Mouse (Mus musculus) CH12.LX (cell line): ENCODE measurements around the gene Mrtfa. TPM values are rescaled to one million over a fixed set of nuclear protein-coding genes. Genes with fewer than 3 reads are reported as not detected.

ENCODE experiments used
- DNase-seq: peaks from one replicate; pipeline ENCODE4 v3.0.0-alpha.2; 2013; ENCODE audit errors: extremely low read depth
- H3K27ac ChIP-seq: 2 replicates; pipeline ENCODE4 v1.5.1; 2012; ENCODE audit warnings: low read depth, mild to moderate bottlenecking, control low read depth, moderate library complexity; ENCODE audit not compliant: insufficient read depth
- H3K27me3 ChIP-seq: replicated peaks from 2 replicates; pipeline ENCODE3; 2012; ENCODE audit warnings: inconsistent platforms
- H3K36me3 ChIP-seq, 2 experiments: replicated peaks in 1 of 2; 2 replicates each; pipeline versions ENCODE3 to v1.6.1; 2012; ENCODE audit warnings: inconsistent platforms in 1 of 2, low read length in 1 of 2, mild to moderate bottlenecking in 1 of 2, mixed read lengths in 1 of 2, moderate library complexity in 1 of 2; ENCODE audit not compliant: control insufficient read depth in 1 of 2, insufficient read depth in 1 of 2
- H3K4me1 ChIP-seq, 2 experiments: 2 replicates each; pipeline ENCODE4 v1.6.1; 2012; ENCODE audit warnings: inconsistent platforms in 1 of 2, moderate library complexity in 1 of 2; ENCODE audit not compliant: insufficient read depth in 2 of 2, control insufficient read depth in 1 of 2
- H3K4me2 ChIP-seq: 2 replicates; pipeline ENCODE4 v1.6.1; 2012; ENCODE audit warnings: low read depth, mild to moderate bottlenecking, control low read depth; ENCODE audit not compliant: poor library complexity, insufficient read depth, severe bottlenecking
- H3K4me3 ChIP-seq, 3 experiments: fragments of 150-350 bp in 1 of 3; sonication (generic) in 1 of 3; replicated peaks in 1 of 3; 2 replicates each; pipeline versions ENCODE3 to v1.5.1; 2011 to 2012; ENCODE audit warnings: low read depth in 2 of 3, low read length in 2 of 3, mild to moderate bottlenecking in 2 of 3, moderate library complexity in 2 of 3, control low read depth in 1 of 3, improper control_type of control experiment in 1 of 3, inconsistent platforms in 1 of 3, mixed read lengths in 1 of 3; ENCODE audit not compliant: poor library complexity in 1 of 3
- H3K79me2 ChIP-seq: replicated peaks from 2 replicates; pipeline ENCODE4 v1.6.1; 2012; ENCODE audit warnings: mild to moderate bottlenecking, moderate library complexity; ENCODE audit not compliant: control insufficient read depth, poor library complexity, insufficient read depth, severe bottlenecking; ENCODE audit errors: extremely low read depth
- H3K9ac ChIP-seq: 2 replicates; pipeline ENCODE4 v1.6.1; 2012; ENCODE audit warnings: low read depth, mild to moderate bottlenecking, control low read depth, moderate library complexity; ENCODE audit not compliant: insufficient read depth
- H3K9me3 ChIP-seq: replicated peaks from 2 replicates; pipeline ENCODE3; 2012; ENCODE audit warnings: low read length, inconsistent platforms, mixed read lengths
- BHLHE40 ChIP-seq: IDR thresholded peaks from 2 replicates; pipeline ENCODE4 v1.6.1; 2011; ENCODE audit warnings: mild to moderate bottlenecking, low read depth, low read length, improper control_type of control experiment
- CTCF ChIP-seq, 2 experiments: IDR thresholded peaks in 1 of 2; conservative IDR thresholded peaks in 1 of 2; 2 replicates each; pipeline ENCODE4 v1.5.1; 2011 to 2012; ENCODE audit warnings: low read depth in 2 of 2, low read length in 2 of 2, improper control_type of control experiment in 1 of 2, inconsistent platforms in 1 of 2, mild to moderate bottlenecking in 1 of 2, moderate library complexity in 1 of 2
- E2F4 ChIP-seq: IDR thresholded peaks from 2 replicates; pipeline ENCODE4 v1.6.1; 2011; ENCODE audit warnings: low read depth, low read length, improper control_type of control experiment; ENCODE audit not compliant: insufficient replicate concordance
- ETS1 ChIP-seq: conservative IDR thresholded peaks from 2 replicates; pipeline ENCODE4 v1.6.1; 2012; ENCODE audit warnings: low read depth, mild to moderate bottlenecking, inconsistent platforms, low read length, improper control_type of control experiment, moderate library complexity
- IRF4 ChIP-seq: IDR thresholded peaks from 2 replicates; pipeline ENCODE4 v1.6.1; 2014; ENCODE audit warnings: low read depth, mild to moderate bottlenecking, inconsistent platforms, low read length, improper control_type of control experiment
- JUN ChIP-seq: IDR thresholded peaks from 2 replicates; pipeline ENCODE4 v1.6.1; 2011; ENCODE audit warnings: low read depth, mild to moderate bottlenecking, low read length, improper control_type of control experiment, moderate library complexity; ENCODE audit not compliant: insufficient read depth
- JUND ChIP-seq: conservative IDR thresholded peaks from 2 replicates; pipeline ENCODE4 v1.6.1; 2011; ENCODE audit warnings: low read depth, low read length, improper control_type of control experiment
- MXI1 ChIP-seq: IDR thresholded peaks from 2 replicates; pipeline ENCODE4 v1.6.1; 2011; ENCODE audit warnings: mild to moderate bottlenecking, low read depth, low read length, improper control_type of control experiment
- NELFE ChIP-seq: IDR thresholded peaks from 2 replicates; pipeline ENCODE4 v1.6.1; 2011; ENCODE audit warnings: low read depth, low read length, improper control_type of control experiment
- NRF1 ChIP-seq: IDR thresholded peaks from 2 replicates; pipeline ENCODE4 v1.6.1; 2014; ENCODE audit warnings: low read depth, mild to moderate bottlenecking, inconsistent platforms, low read length, improper control_type of control experiment, moderate library complexity
- PAX5 ChIP-seq: IDR thresholded peaks from 2 replicates; pipeline ENCODE4 v1.6.1; 2012; ENCODE audit warnings: low read length, inconsistent platforms, mixed read lengths
- POLR2A ChIP-seq: IDR thresholded peaks from 2 replicates; pipeline ENCODE4 v1.6.1; 2011; ENCODE audit warnings: low read depth, mild to moderate bottlenecking, improper control_type of control experiment, low read length
- RAD21 ChIP-seq: IDR thresholded peaks from 2 replicates; pipeline ENCODE4 v1.6.1; 2011; ENCODE audit warnings: low read depth, mild to moderate bottlenecking, low read length, improper control_type of control experiment, moderate library complexity
- RCOR1 ChIP-seq: conservative IDR thresholded peaks from 2 replicates; pipeline ENCODE4 v1.6.1; 2012; ENCODE audit warnings: low read depth, mild to moderate bottlenecking, inconsistent platforms, low read length, improper control_type of control experiment
- SIN3A ChIP-seq: IDR thresholded peaks from 2 replicates; pipeline ENCODE4 v1.6.1; 2012; ENCODE audit warnings: low read length, improper control_type of control experiment, inconsistent platforms
- SMC3 ChIP-seq: IDR thresholded peaks from 2 replicates; pipeline ENCODE4 v1.6.1; 2011; ENCODE audit warnings: low read depth, low read length, improper control_type of control experiment
- ZMIZ1 ChIP-seq: IDR thresholded peaks from 2 replicates; pipeline ENCODE4 v1.6.1; 2012; ENCODE audit warnings: low read depth, mild to moderate bottlenecking, inconsistent platforms, low read length, improper control_type of control experiment
- dilution Hi-C: fragments of 300-500 bp; cut with MboI; formaldehyde crosslinking; loops from 2 replicates; pipeline ENCODE4 v1.14.3; 2020; ENCODE audit warnings: low sequenced_read_pairs; ENCODE audit not compliant: extremely low pct_unique_long_range_greater_than_20kb, extremely low pct_ligation_motif_present
- in situ Hi-C: fragments of 300-500 bp; cut with MboI; formaldehyde crosslinking; loops from 3 replicates; pipeline ENCODE4 v1.14.3; 2019; ENCODE audit warnings: low sequenced_read_pairs, low pct_ligation_motif_present, low pct_unique_long_range_greater_than_20kb, mixed read lengths
- polyA plus RNA-seq: library from polyadenylated mRNA; unstranded; fragments of >175 nt; gene quantifications from 2 replicates; pipeline ENCODE4 v1.2.1, GENCODE M21; 2012; ENCODE audit warnings: low read depth; ENCODE audit not compliant: insufficient read length
- total RNA-seq, 2 experiments: library from RNA; depleted of rRNA; stranded (reverse); fragments of 300-350 nt in 1 of 2; fragments of >200 nt in 1 of 2; gene quantifications; 2 replicates each; pipeline ENCODE4 v1.2.3; 2012 to 2014

Mrtfa gene
- total and polyA plus RNA-seq, 3 experiments, result 4.6 to 23.2 (median 8.2) TPM

GRCm38 (mm10) chr15:81129970-81130369 is 60.6 kb downstream of the Mrtfa start:
- no peaks in the 10 kb centered on the region for H3K9me3 ChIP-seq
- H3K4me2 ChIP-seq, result no peak overlapping the region
- peaks cover 0 to 5% of the 10 kb centered on the region in 2 experiments for H3K36me3 ChIP-seq
- dilution Hi-C loops (no loop called here), in situ Hi-C loops (no loop called here)
- no peaks in the 10 kb centered on the region for H3K79me2 ChIP-seq
- H3K4me3 ChIP-seq, result no peak overlapping the region
- no peak overlapping the region for H3K27ac ChIP-seq
- no peaks in the 10 kb centered on the region for H3K27me3 ChIP-seq
- DNase-seq, result no peak
- TF ChIP-seq POLR2A (no peak), E2F4 (no peak), SMC3 (no peak)
- H3K9ac ChIP-seq, result no peak overlapping the region
- peaks cover 0 to 19% of the 10 kb centered on the region in 2 experiments; a peak in 2 of 4 replicates for H3K4me1 ChIP-seq

- in situ Hi-C loops (no loop called here), dilution Hi-C loops (no loop called here)
- DNase-seq, result no peak
- no peak overlapping the region for H3K4me3 ChIP-seq
- peaks cover 0 to 5% of the 10 kb centered on the region in 2 experiments for H3K36me3 ChIP-seq
- TF ChIP-seq NELFE (no peak), SMC3 (no peak), SIN3A (no peak), RCOR1 (no peak), ZMIZ1 (no peak), JUND (no peak), ETS1 (no peak), CTCF (conservative IDR thresholded peaks at IDR 0.05 in 1 of 2, IDR thresholded peaks at IDR 0.05 in 1 of 2; ENCODE audit: low read depth in 2 of 2, low read length in 2 of 2) (no peak), MXI1 (no peak), NRF1 (no peak), JUN (no peak), BHLHE40 (no peak), RAD21 (no peak), IRF4 (no peak), PAX5 (no peak)
- H3K27ac ChIP-seq, result no peak overlapping the region
- H3K4me1 ChIP-seq, result peaks cover 2 to 28% of the 10 kb centered on the region in 2 experiments; a peak in 3 of 4 replicates
- H3K27me3 ChIP-seq, result no peaks in the 10 kb centered on the region
- H3K9me3 ChIP-seq, result no peaks in the 10 kb centered on the region
- H3K9ac ChIP-seq, result no peak overlapping the region
- H3K4me2 ChIP-seq, result no peak overlapping the region
- no peaks in the 10 kb centered on the region for H3K79me2 ChIP-seq
These were observed 62.3 kb downstream of the Mrtfa start for GRCm38 (mm10) chr15:81128155-81128838.
